Mouse (Mus musculus) cortical plate, adult 2 months (tissue): ENCODE measurements around the gene Tmem63b.

Experiments
- CTCF ChIP-seq: fragments of 200-500 bp; IDR thresholded peaks from 2 replicates; pipeline ENCODE4 v1.5.1; 2011; ENCODE audit warnings: mild to moderate bottlenecking, control low read depth, low read length; ENCODE audit not compliant: insufficient read depth; ENCODE audit errors: extremely low read depth
- POLR2A ChIP-seq: fragments of 200-500 bp; IDR thresholded peaks from 2 replicates; pipeline ENCODE4 v1.6.1; 2011; ENCODE audit warnings: mild to moderate bottlenecking, low read length, control low read depth; ENCODE audit not compliant: insufficient read depth; ENCODE audit errors: extremely low read depth

DNA sequence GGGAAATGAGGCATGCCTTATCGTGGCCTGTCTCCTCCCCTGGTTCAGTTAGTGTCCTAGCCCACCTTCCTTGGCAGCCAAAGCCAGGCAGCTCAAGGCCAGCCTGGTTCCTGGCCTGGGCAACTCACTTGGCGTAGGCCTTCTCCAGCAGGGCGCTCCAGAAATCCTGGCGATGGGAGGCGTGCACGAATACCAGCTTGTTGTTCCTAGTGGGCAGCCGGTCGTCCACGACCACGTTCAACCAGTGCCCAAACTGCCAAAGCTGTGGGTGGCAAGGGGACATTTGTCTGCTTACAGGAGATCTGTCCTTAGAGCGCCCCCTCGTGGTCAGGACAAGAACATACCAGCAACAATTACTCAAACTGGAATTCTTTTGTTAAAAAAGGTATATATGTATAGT lies 44.0 kb downstream of the Tmem63b start:
- TF ChIP-seq CTCF (peak; percentile 83), POLR2A (no peak)
